Comparison of ENCODE assay signal across 24 mouse cellular contexts in genomic region chr1:84882066-84882532, GRCm38 (mm10). TPM values are rescaled to one million over a fixed set of nuclear protein-coding genes. Genes with fewer than 3 reads are reported as not detected.
DNase-seq lines count a peak whose midpoint lies in the region; ATAC-seq and TF ChIP-seq lines count a peak whose summit lies in the region.
"Had no signal": no experiment of that assay in that cellular context is flagged by ENCODE, and none has a peak within 500 bp of the region (broad histone marks: within the 10 kb centered on the region; RNA-seq: fewer than 3 reads in every experiment).

No protein-coding gene starts in this region.

- 40% methylated on average over 2 of the region's 2 CpGs for WGBS in hindbrain, embryonic 12.5 days
- 38% methylated on average over 2 of the region's 2 CpGs for WGBS in hindbrain, postnatal 0 days
- 33% methylated on average over 2 of the region's 2 CpGs for WGBS in midbrain, embryonic 13.5 days
- WGBS in midbrain, embryonic 16.5 days: 27% methylated on average over 2 of the region's 2 CpGs

- DNase-seq in hindbrain, postnatal 0 days (ENCODE audit: low spot score): no peak
- peak; percentile 69 for DNase-seq in yolk sac, embryonic 10.5 days (ENCODE audit: low spot score)
- no peak for DNase-seq in testis, postnatal 10 days (ENCODE audit: low spot score)
- DNase-seq: cerebellum, adult 8-10 months; forebrain, postnatal 0 days; gastrocnemius, postnatal 36 days; heart, postnatal 14 days; kidney, postnatal 4 days; left cerebral cortex, postnatal 4 days; lung, embryonic 14.5 days had no signal

- no peak overlapping the region for H3K4me3 ChIP-seq in hindbrain, embryonic 12.5 days
- H3K4me3 ChIP-seq in hindbrain, postnatal 0 days (ENCODE audit: low read length): no peak overlapping the region
- no peak overlapping the region for H3K4me3 ChIP-seq in midbrain, embryonic 13.5 days (replicated peaks)
- H3K4me3 ChIP-seq in midbrain, embryonic 16.5 days (ENCODE audit: low read depth, low read length): no peak overlapping the region
- H3K4me3 ChIP-seq in bone marrow macrophage, adult 2 months (ENCODE audit: insufficient read depth, low read length): no peak overlapping the region
- H3K4me3 ChIP-seq: heart, adult 2 months; heart, embryonic 13.5 days; left cerebral cortex, adult 2 months; limb, embryonic 15.5 days; megakaryocyte, embryonic 14.5 days had no signal

- no peaks in the 10 kb centered on the region for H3K4me1 ChIP-seq in hindbrain, embryonic 12.5 days
- no peaks in the 10 kb centered on the region for H3K4me1 ChIP-seq in hindbrain, postnatal 0 days (ENCODE audit: insufficient read depth, low read length)
- H3K4me1 ChIP-seq in midbrain, embryonic 13.5 days (replicated peaks): no peaks in the 10 kb centered on the region
- no peaks in the 10 kb centered on the region for H3K4me1 ChIP-seq in midbrain, embryonic 16.5 days (ENCODE audit: control insufficient read depth, insufficient read depth, low read length)
- peaks cover 21% of the 10 kb centered on the region for H3K4me1 ChIP-seq in bone marrow macrophage, adult 2 months (ENCODE audit: control insufficient read depth, insufficient read depth, low read length)
- H3K4me1 ChIP-seq: heart, embryonic 13.5 days; limb, embryonic 15.5 days; megakaryocyte, embryonic 14.5 days had no signal

- no peaks in the 10 kb centered on the region for H3K27me3 ChIP-seq in hindbrain, embryonic 12.5 days
- no peaks in the 10 kb centered on the region for H3K27me3 ChIP-seq in hindbrain, postnatal 0 days (ENCODE audit: insufficient read depth, low read length)
- H3K27me3 ChIP-seq in midbrain, embryonic 13.5 days: no peaks in the 10 kb centered on the region
- no peaks in the 10 kb centered on the region for H3K27me3 ChIP-seq in midbrain, embryonic 16.5 days (ENCODE audit: control insufficient read depth, insufficient read depth, low read depth, low read length)
- H3K27me3 ChIP-seq: CH12.LX; heart, embryonic 13.5 days; limb, embryonic 15.5 days; megakaryocyte, embryonic 14.5 days had no signal

- no peaks in the 10 kb centered on the region for H3K36me3 ChIP-seq in hindbrain, embryonic 12.5 days
- no peaks in the 10 kb centered on the region for H3K36me3 ChIP-seq in hindbrain, postnatal 0 days (ENCODE audit: insufficient read depth, low read length)
- no peaks in the 10 kb centered on the region for H3K36me3 ChIP-seq in midbrain, embryonic 13.5 days
- H3K36me3 ChIP-seq in midbrain, embryonic 16.5 days (ENCODE audit: control insufficient read depth, insufficient read depth, low read length): no peaks in the 10 kb centered on the region
- H3K36me3 ChIP-seq: heart, embryonic 13.5 days; limb, embryonic 15.5 days had no signal

- H3K27ac ChIP-seq in hindbrain, embryonic 12.5 days: no peak overlapping the region
- no peak overlapping the region for H3K27ac ChIP-seq in hindbrain, postnatal 0 days
- H3K27ac ChIP-seq in midbrain, embryonic 13.5 days: no peak overlapping the region
- H3K27ac ChIP-seq in midbrain, embryonic 16.5 days (ENCODE audit: low read length): no peak overlapping the region
- peak overlapping the region; percentile 54 for H3K27ac ChIP-seq in bone marrow macrophage, adult 2 months (ENCODE audit: insufficient read depth, low read depth, low read length)
- H3K27ac ChIP-seq: heart, adult 2 months; heart, embryonic 13.5 days; left cerebral cortex, adult 2 months; limb, embryonic 15.5 days; liver, embryonic 14.5 days; stomach, postnatal 0 days had no signal

- no peak overlapping the region for H3K4me2 ChIP-seq in hindbrain, embryonic 12.5 days (replicated peaks)
- H3K4me2 ChIP-seq in hindbrain, postnatal 0 days (ENCODE audit: low read depth, low read length): no peak overlapping the region
- H3K4me2 ChIP-seq in midbrain, embryonic 13.5 days (replicated peaks): no peak overlapping the region
- no peak overlapping the region for H3K4me2 ChIP-seq in midbrain, embryonic 16.5 days (ENCODE audit: low read length)
- H3K4me2 ChIP-seq: heart, embryonic 13.5 days; limb, embryonic 15.5 days; lung, embryonic 14.5 days had no signal

- H3K9me3 ChIP-seq in hindbrain, embryonic 12.5 days (replicated peaks): no peaks in the 10 kb centered on the region; the same call in 1 of the 2 replicates
- H3K9me3 ChIP-seq in hindbrain, postnatal 0 days (ENCODE audit: low read length): no peaks in the 10 kb centered on the region
- H3K9me3 ChIP-seq in midbrain, embryonic 13.5 days: no peaks in the 10 kb centered on the region
- H3K9me3 ChIP-seq in midbrain, embryonic 16.5 days (replicated peaks; ENCODE audit: control insufficient read depth, low read length, poor library complexity, severe bottlenecking): no peaks in the 10 kb centered on the region
- H3K9me3 ChIP-seq: heart, embryonic 13.5 days; limb, embryonic 15.5 days had no signal

- H3K9ac ChIP-seq in hindbrain, embryonic 12.5 days: no peak overlapping the region
- no peak overlapping the region for H3K9ac ChIP-seq in hindbrain, postnatal 0 days (replicated peaks; ENCODE audit: low read length)
- no peak overlapping the region for H3K9ac ChIP-seq in midbrain, embryonic 13.5 days (replicated peaks)
- no peak overlapping the region for H3K9ac ChIP-seq in midbrain, embryonic 16.5 days (ENCODE audit: low read depth, low read length)
- H3K9ac ChIP-seq: forebrain, postnatal 0 days; heart, embryonic 13.5 days; limb, embryonic 15.5 days; liver, embryonic 14.5 days; lung, embryonic 14.5 days had no signal

- TF ChIP-seq CTCF in hindbrain, postnatal 0 days (IDR thresholded peaks at IDR 0.05; ENCODE audit: low read depth): no peak
- no peak for TF ChIP-seq CTCF in bone marrow macrophage, adult 2 months (IDR thresholded peaks at IDR 0.05; ENCODE audit: low read depth, low read length)

- ATAC-seq in hindbrain, embryonic 12.5 days (ENCODE audit: low FRiP score): 0 out of 2 replicates have a peak, but pooled peaks have one; percentile 39
- ATAC-seq in hindbrain, postnatal 0 days: no peak
- 0 out of 2 replicates have a peak, but pooled peaks have one; percentile 55 for ATAC-seq in midbrain, embryonic 13.5 days
- ATAC-seq in midbrain, embryonic 16.5 days: no peak
- ATAC-seq in cerebellum, adult (ENCODE audit: insufficient number of reproducible peaks, low FRiP score, low TSS enrichment): no peak
- ATAC-seq: forebrain, postnatal 0 days had no signal

- TF ChIP-seq POLR2A in bone marrow macrophage, adult 2 months (IDR thresholded peaks at IDR 0.05; ENCODE audit: borderline replicate concordance, low read depth, low read length): no peak

RNA-seq across cellular contexts. Expression of gene Trip12, which starts 41.8 kb away (rescaled TPM):
- polyA plus RNA-seq in hindbrain, embryonic 12.5 days (2016; fragmentation: Nextera tagmentation; extraction: Ambion mirVana): 109 and 118 TPM in 2 replicates
- total RNA-seq in hindbrain, postnatal 0 days (2014; rRNA removed): 82.2 and 92.8 TPM in 2 replicates
- 28.4 and 36.8 TPM in 2 replicates for polyA plus RNA-seq in hindbrain, postnatal 0 days (2015; fragmentation: Nextera tagmentation; extraction: Ambion mirVana)
- polyA plus RNA-seq in midbrain, embryonic 13.5 days (2015; fragmentation: Nextera tagmentation; extraction: Ambion mirVana): 78.5 and 85.0 TPM in 2 replicates
- polyA plus RNA-seq in midbrain, embryonic 16.5 days (2015; fragmentation: Nextera tagmentation; extraction: Ambion mirVana): 44.4 and 53.3 TPM in 2 replicates
- 159 TPM in 2 replicates for polyA plus RNA-seq in bone marrow macrophage, adult 2 months (2012; ENCODE audit: insufficient read depth, insufficient read length, missing spikeins)

RNA-seq across cellular contexts. Expression of gene Fbxo36, which starts 42.5 kb away (rescaled TPM):
- 8.6 and 10.8 TPM in 2 replicates for polyA plus RNA-seq in hindbrain, embryonic 12.5 days (2016; fragmentation: Nextera tagmentation; extraction: Ambion mirVana)
- 2.8 and 3.7 TPM in 2 replicates for total RNA-seq in hindbrain, postnatal 0 days (2014; rRNA removed)
- polyA plus RNA-seq in hindbrain, postnatal 0 days (2015; fragmentation: Nextera tagmentation; extraction: Ambion mirVana): 10.1 and 12.8 TPM in 2 replicates
- polyA plus RNA-seq in midbrain, embryonic 13.5 days (2015; fragmentation: Nextera tagmentation; extraction: Ambion mirVana): 6.5 and 8.5 TPM in 2 replicates
- 6.0 and 6.6 TPM in 2 replicates for polyA plus RNA-seq in midbrain, embryonic 16.5 days (2015; fragmentation: Nextera tagmentation; extraction: Ambion mirVana)
- polyA plus RNA-seq in bone marrow macrophage, adult 2 months (2012; ENCODE audit: insufficient read depth, insufficient read length, missing spikeins): 3.4 and 4.2 TPM in 2 replicates
- total RNA-seq: neutrophil, adult 5-6 weeks had no signal

RNA-seq across cellular contexts. Expression of gene Slc16a14, which starts 52.8 kb away (rescaled TPM):
- polyA plus RNA-seq in hindbrain, embryonic 12.5 days (2016; fragmentation: Nextera tagmentation; extraction: Ambion mirVana): 8.3 and 9.0 TPM in 2 replicates
- 15.7 and 20.3 TPM in 2 replicates for total RNA-seq in hindbrain, postnatal 0 days (2014; rRNA removed)
- 14.5 and 16.2 TPM in 2 replicates for polyA plus RNA-seq in hindbrain, postnatal 0 days (2015; fragmentation: Nextera tagmentation; extraction: Ambion mirVana)
- 18.9 and 20.6 TPM in 2 replicates for polyA plus RNA-seq in midbrain, embryonic 13.5 days (2015; fragmentation: Nextera tagmentation; extraction: Ambion mirVana)
- polyA plus RNA-seq in midbrain, embryonic 16.5 days (2015; fragmentation: Nextera tagmentation; extraction: Ambion mirVana): 17.2 and 17.7 TPM in 2 replicates
- polyA plus RNA-seq in bone marrow macrophage, adult 2 months (2012; ENCODE audit: insufficient read depth, insufficient read length, missing spikeins): not detected in 2 replicates
- polyA plus RNA-seq: liver, embryonic 14.5 days; lung, embryonic 14.5 days had no signal

Comparison
In these comparisons a context has a peak if more than half of its experiments do, and no peak if none do; other contexts are left out.
1. ATAC-seq: peak in hindbrain, embryonic 12.5 days (single experiment) and midbrain, embryonic 13.5 days (single experiment); none in hindbrain, postnatal 0 days (single experiment), midbrain, embryonic 16.5 days (single experiment) and cerebellum, adult (single experiment).